8 mouse cellular contexts compared by ENCODE assay signal in genomic region chr1:162548917-162549613, GRCm38 (mm10). TPM values are rescaled to one million over a fixed set of nuclear protein-coding genes. Genes with fewer than 3 reads are reported as not detected.
DNase-seq lines count a peak whose midpoint lies in the region; ATAC-seq and TF ChIP-seq lines count a peak whose summit lies in the region.

No protein-coding gene starts in this region.

- WGBS in lung, adult 2 months, result 45% methylated on average over 10 of the region's 10 CpGs
- WGBS in embryonic facial prominence, embryonic 14.5 days, result 63% methylated on average over 10 of the region's 10 CpGs
- WGBS in intestine, postnatal 0 days, result 58% methylated on average over 10 of the region's 10 CpGs
- WGBS in neural tube, embryonic 15.5 days, result 68% methylated on average over 10 of the region's 10 CpGs

- H3K36me3 ChIP-seq in embryonic facial prominence, embryonic 14.5 days (ENCODE audit: control insufficient read depth, insufficient read depth, low read length), result peaks cover 25% of the 10 kb centered on the region
- peaks cover 5% of the 10 kb centered on the region for H3K36me3 ChIP-seq in intestine, postnatal 0 days (ENCODE audit: control insufficient read depth, insufficient read depth)
- peaks cover 23% of the 10 kb centered on the region for H3K36me3 ChIP-seq in neural tube, embryonic 15.5 days

- peaks cover 9% of the 10 kb centered on the region; the same call in 1 of the 2 replicates for H3K4me1 ChIP-seq in lung, adult 2 months (ENCODE audit: control insufficient read depth, insufficient read depth, low read length)
- H3K4me1 ChIP-seq in embryonic facial prominence, embryonic 14.5 days (ENCODE audit: control insufficient read depth, insufficient read depth, low read length), result peaks cover 9% of the 10 kb centered on the region
- H3K4me1 ChIP-seq in intestine, postnatal 0 days (replicated peaks; ENCODE audit: control insufficient read depth, insufficient read depth, low read length), result peaks cover 2% of the 10 kb centered on the region; the same call in 1 of the 2 replicates
- peaks cover 16% of the 10 kb centered on the region for H3K4me1 ChIP-seq in neural tube, embryonic 15.5 days

- H3K27ac ChIP-seq in embryonic facial prominence, embryonic 14.5 days (replicated peaks; ENCODE audit: low read depth, low read length), result peak overlapping the region; percentile 61
- no peak overlapping the region for H3K27ac ChIP-seq in intestine, postnatal 0 days (ENCODE audit: low read depth, low read length)
- peak overlapping the region; percentile 89 for H3K27ac ChIP-seq in neural tube, embryonic 15.5 days (replicated peaks)

- peak overlapping the region; percentile 79 for H3K9ac ChIP-seq in embryonic facial prominence, embryonic 14.5 days (ENCODE audit: low read depth, low read length)
- no peak overlapping the region for H3K9ac ChIP-seq in intestine, postnatal 0 days (ENCODE audit: low read depth, low read length)
- peak overlapping the region; percentile 74 for H3K9ac ChIP-seq in neural tube, embryonic 15.5 days (replicated peaks)

- peak overlapping the region; percentile 32 for H3K4me3 ChIP-seq in lung, adult 2 months (replicated peaks; ENCODE audit: extremely low read depth, low read depth, low read length)
- H3K4me3 ChIP-seq in embryonic facial prominence, embryonic 14.5 days (ENCODE audit: low read depth, low read length), result peak overlapping the region; percentile 59
- H3K4me3 ChIP-seq in intestine, postnatal 0 days (ENCODE audit: low read depth, low read length), result peak overlapping the region; percentile 62
- peak overlapping the region; percentile 89 for H3K4me3 ChIP-seq in neural tube, embryonic 15.5 days (replicated peaks)

- no peaks in the 10 kb centered on the region for H3K27me3 ChIP-seq in embryonic facial prominence, embryonic 14.5 days (replicated peaks; ENCODE audit: control insufficient read depth, insufficient read depth, low read length)
- H3K27me3 ChIP-seq in intestine, postnatal 0 days (replicated peaks; ENCODE audit: control insufficient read depth, insufficient read depth, low read length), result no peaks in the 10 kb centered on the region
- no peaks in the 10 kb centered on the region for H3K27me3 ChIP-seq in neural tube, embryonic 15.5 days (replicated peaks)

- no peak for TF ChIP-seq CTCF in lung, adult 2 months (IDR thresholded peaks at IDR 0.05; ENCODE audit: insufficient read depth, low read length)
- no peak for TF ChIP-seq CTCF in intestine, postnatal 0 days (IDR thresholded peaks at IDR 0.05; ENCODE audit: low read depth)

- intact Hi-C loops in left cerebral cortex, postnatal 36 days (cut with DNase I), result loop anchor here (2.0 kb wide), 2 partner anchors 22 to 116 kb away; partner anchors contain the start of gene Vamp4

- peak overlapping the region; percentile 69 for H3K4me2 ChIP-seq in embryonic facial prominence, embryonic 14.5 days (ENCODE audit: low read depth, low read length)
- peak overlapping the region; percentile 91 for H3K4me2 ChIP-seq in intestine, postnatal 0 days (replicated peaks; ENCODE audit: low read depth)
- peak overlapping the region; percentile 92 for H3K4me2 ChIP-seq in neural tube, embryonic 15.5 days

- TF ChIP-seq POLR2A in lung, adult 2 months (IDR thresholded peaks at IDR 0.05; ENCODE audit: borderline replicate concordance, extremely low read depth, low read depth, low read length), result no peak

- H3K9me3 ChIP-seq in embryonic facial prominence, embryonic 14.5 days (ENCODE audit: control insufficient read depth, low read length), result no peaks in the 10 kb centered on the region
- H3K9me3 ChIP-seq in intestine, postnatal 0 days (ENCODE audit: control insufficient read depth), result no peaks in the 10 kb centered on the region
- no peaks in the 10 kb centered on the region for H3K9me3 ChIP-seq in neural tube, embryonic 15.5 days (replicated peaks)

- no peak for DNase-seq in lung, adult 2 months
- no peak for DNase-seq in lung, postnatal 4 days
- DNase-seq in embryonic facial prominence, embryonic 14.5 days (ENCODE audit: low spot score), result no peak
- DNase-seq in right cerebral cortex, postnatal 10 days (ENCODE audit: low spot score in 2 of 2), result no peak
- no peak for DNase-seq in left cerebral cortex, postnatal 36 days (ENCODE audit: low spot score in 2 of 2)

- no peak for ATAC-seq in embryonic facial prominence, embryonic 14.5 days (ENCODE audit: low read depth)
- no peak for ATAC-seq in intestine, postnatal 0 days
- no peak for ATAC-seq in neural tube, embryonic 15.5 days (ENCODE audit: low FRiP score)
- no peak for ATAC-seq in monocyte, adult 5-6 weeks (replicated peaks; ENCODE audit: insufficient number of reproducible peaks, low FRiP score, low TSS enrichment, poor library complexity, severe bottlenecking)

RNA-seq across cellular contexts. Expression of gene Mettl13, which starts 0.7 kb away (rescaled TPM):
- 3.9 and 6.2 TPM in 2 replicates for polyA plus RNA-seq in lung, adult 2 months (2012; rRNA removed)
- polyA plus RNA-seq in embryonic facial prominence, embryonic 14.5 days (2014; fragmentation: Nextera tagmentation; extraction: Ambion mirVana), result 12.7 and 19.0 TPM in 2 replicates
- 5.9 and 6.8 TPM in 2 replicates for polyA plus RNA-seq in intestine, postnatal 0 days (2015; fragmentation: Nextera tagmentation; extraction: Ambion mirVana)
- polyA plus RNA-seq in neural tube, embryonic 15.5 days (2015; fragmentation: Nextera tagmentation; extraction: Ambion mirVana), result 15.4 and 20.4 TPM in 2 replicates
- total RNA-seq in left cerebral cortex, postnatal 36 days (2021), result 10 to 100 TPM; 12.5 to 12.6 TPM
- total RNA-seq in monocyte, adult 5-6 weeks (2017), result 7.9 to 16.9 TPM (median 12.3 TPM) in 3 replicates

RNA-seq across cellular contexts. Expression of gene Vamp4, which starts 21.2 kb away (rescaled TPM):
- 10.8 and 13.7 TPM in 2 replicates for polyA plus RNA-seq in lung, adult 2 months (2012; rRNA removed)
- 62.1 and 63.7 TPM in 2 replicates for polyA plus RNA-seq in embryonic facial prominence, embryonic 14.5 days (2014; fragmentation: Nextera tagmentation; extraction: Ambion mirVana)
- 33.6 and 34.2 TPM in 2 replicates for polyA plus RNA-seq in intestine, postnatal 0 days (2015; fragmentation: Nextera tagmentation; extraction: Ambion mirVana)
- 81.3 and 87.0 TPM in 2 replicates for polyA plus RNA-seq in neural tube, embryonic 15.5 days (2015; fragmentation: Nextera tagmentation; extraction: Ambion mirVana)
- 100 to 1,000 TPM in 1 of 2 experiments, 10 to 100 TPM in 1; 99.2 to 117 TPM for total RNA-seq in left cerebral cortex, postnatal 36 days (2021)
- total RNA-seq in monocyte, adult 5-6 weeks (2017), result 94.8 to 131 TPM (median 105 TPM) in 3 replicates

Comparison
In these comparisons a context has a peak if more than half of its experiments do, and no peak if none do; other contexts are left out.
1. H3K4me3 ChIP-seq: peak in every context shown above with its lines; median percentile 89 in neural tube, embryonic 15.5 days; 62 in intestine, postnatal 0 days; 59 in embryonic facial prominence, embryonic 14.5 days; 32 in lung, adult 2 months.